16 mouse cellular contexts compared by ENCODE assay signal in the genomic region with DNA sequence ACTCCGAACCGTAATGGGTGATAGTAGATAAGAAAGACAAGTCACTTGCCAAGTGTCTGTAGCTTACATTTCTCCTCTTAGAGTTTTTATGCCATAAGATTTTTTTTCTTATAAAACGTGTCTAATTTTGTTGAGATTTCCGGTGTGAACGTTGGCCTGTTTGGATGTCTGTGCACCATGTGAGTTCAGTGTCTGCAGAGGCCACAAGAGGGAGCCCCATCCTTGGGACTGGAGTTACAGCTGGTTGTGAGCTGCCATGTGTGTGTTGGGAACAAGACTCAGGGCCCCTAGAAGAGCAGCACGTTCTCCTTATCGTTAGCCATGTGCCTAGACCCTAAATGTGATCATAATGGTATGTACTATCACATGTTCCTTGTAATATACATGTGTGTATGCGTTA. TPM values are rescaled to one million over a fixed set of nuclear protein-coding genes. Genes with fewer than 3 reads are reported as not detected.
DNase-seq lines count a peak whose midpoint lies in the region; ATAC-seq and TF ChIP-seq lines count a peak whose summit lies in the region.
"Had no signal": no experiment of that assay in that cellular context is flagged by ENCODE, and none has a peak within 500 bp of the region (broad histone marks: within the 10 kb centered on the region; RNA-seq: fewer than 3 reads in every experiment).

No protein-coding gene starts in this region.

- TF ChIP-seq POLR2A in testis, adult 2 months (IDR thresholded peaks at IDR 0.05; ENCODE audit: control insufficient read depth, low read depth, low read length) = no peak

- H3K4me2 ChIP-seq in forebrain, embryonic 13.5 days = no peak overlapping the region
- no peak overlapping the region for H3K4me2 ChIP-seq in forebrain, embryonic 11.5 days (ENCODE audit: low read depth, low read length, severe bottlenecking)
- no peak overlapping the region for H3K4me2 ChIP-seq in stomach, postnatal 0 days (replicated peaks; ENCODE audit: low read depth)
- H3K4me2 ChIP-seq: hindbrain, embryonic 13.5 days; liver, embryonic 13.5 days had no signal

- no peaks in the 10 kb centered on the region for H3K9me3 ChIP-seq in forebrain, embryonic 13.5 days (replicated peaks)
- 0 out of 2 replicates have a peak, but pooled peaks cover 3% of the 10 kb centered on the region for H3K9me3 ChIP-seq in forebrain, embryonic 11.5 days (ENCODE audit: control insufficient read depth, low read length)
- H3K9me3 ChIP-seq in stomach, postnatal 0 days (ENCODE audit: control insufficient read depth, low read length) = no peaks in the 10 kb centered on the region
- H3K9me3 ChIP-seq: hindbrain, embryonic 13.5 days; liver, embryonic 13.5 days had no signal

- H3K27ac ChIP-seq in forebrain, embryonic 13.5 days = no peak overlapping the region
- no peak overlapping the region for H3K27ac ChIP-seq in forebrain, embryonic 11.5 days (ENCODE audit: low read depth, low read length)
- H3K27ac ChIP-seq in layer of hippocampus, adult 2 months = no peak overlapping the region
- no peak overlapping the region for H3K27ac ChIP-seq in testis, adult 2 months (ENCODE audit: control insufficient read depth, insufficient read depth, low read depth, low read length)
- H3K27ac ChIP-seq in stomach, postnatal 0 days (replicated peaks) = no peak overlapping the region
- H3K27ac ChIP-seq: hindbrain, embryonic 13.5 days; liver, embryonic 13.5 days had no signal

- ATAC-seq in forebrain, embryonic 13.5 days = 0 out of 2 replicates have a peak, but pooled peaks have one; percentile 1
- no peak for ATAC-seq in forebrain, embryonic 11.5 days (replicated peaks; ENCODE audit: low FRiP score)
- no peak for ATAC-seq in stomach, postnatal 0 days (ENCODE audit: low FRiP score, low TSS enrichment)
- ATAC-seq: forebrain, postnatal 0 days had no signal

- DNase-seq in forebrain, embryonic 11.5 days (ENCODE audit: low spot score) = no peak
- DNase-seq in layer of hippocampus, adult 2 months (ENCODE audit: low spot score in 2 of 2) = no peak
- DNase-seq in layer of hippocampus, postnatal 10 days (ENCODE audit: low spot score in 2 of 2) = no peak
- no peak for DNase-seq in testis, postnatal 14 days (ENCODE audit: low spot score)
- no peak for DNase-seq in stomach, postnatal 0 days (ENCODE audit: low spot score)
- DNase-seq in heart, adult 18-20 months = no peak
- DNase-seq: adrenal gland, adult 8-10 months; cerebellum, adult 11 months; liver, embryonic 13.5 days; thymus, adult 18-20 months had no signal

- no peaks in the 10 kb centered on the region for H3K27me3 ChIP-seq in forebrain, embryonic 13.5 days
- H3K27me3 ChIP-seq in forebrain, embryonic 11.5 days (ENCODE audit: control insufficient read depth, insufficient read depth, low read length) = no peaks in the 10 kb centered on the region
- H3K27me3 ChIP-seq in testis, adult 2 months (ENCODE audit: control insufficient read depth, insufficient read depth, low read length) = no peaks in the 10 kb centered on the region
- H3K27me3 ChIP-seq in stomach, postnatal 0 days (ENCODE audit: control insufficient read depth, insufficient read depth, low read length) = no peaks in the 10 kb centered on the region
- H3K27me3 ChIP-seq: hindbrain, embryonic 13.5 days; liver, embryonic 13.5 days had no signal

- no peak overlapping the region for H3K4me3 ChIP-seq in forebrain, embryonic 13.5 days
- no peak overlapping the region for H3K4me3 ChIP-seq in forebrain, embryonic 11.5 days (ENCODE audit: low read depth, low read length)
- no peak overlapping the region for H3K4me3 ChIP-seq in layer of hippocampus, adult 2 months
- no peak overlapping the region for H3K4me3 ChIP-seq in testis, adult 2 months (ENCODE audit: control insufficient read depth, low read depth, low read length)
- no peak overlapping the region for H3K4me3 ChIP-seq in stomach, postnatal 0 days (ENCODE audit: low read depth, low read length)
- H3K4me3 ChIP-seq: erythroblast, embryonic 14.5 days; hindbrain, embryonic 13.5 days; liver, embryonic 13.5 days had no signal

- peak; percentile 56 for TF ChIP-seq CTCF in layer of hippocampus, adult 2 months (conservative IDR thresholded peaks at IDR 0.05)
- 0 out of 2 replicates have a peak, but pooled peaks have one; percentile 10 for TF ChIP-seq CTCF in testis, adult 2 months (IDR thresholded peaks at IDR 0.05; ENCODE audit: control insufficient read depth, insufficient read depth, insufficient replicate concordance, low read depth, low read length)
- peak; percentile 52 for TF ChIP-seq CTCF in stomach, postnatal 0 days (IDR thresholded peaks at IDR 0.05; ENCODE audit: low read depth)

- peaks cover 15% of the 10 kb centered on the region for H3K4me1 ChIP-seq in forebrain, embryonic 13.5 days
- no peaks in the 10 kb centered on the region for H3K4me1 ChIP-seq in forebrain, embryonic 11.5 days (replicated peaks; ENCODE audit: control insufficient read depth, insufficient read depth, low read length)
- H3K4me1 ChIP-seq in testis, adult 2 months (ENCODE audit: control insufficient read depth, insufficient read depth, low read length) = no peaks in the 10 kb centered on the region
- no peaks in the 10 kb centered on the region for H3K4me1 ChIP-seq in stomach, postnatal 0 days (replicated peaks; ENCODE audit: control insufficient read depth, insufficient read depth)
- H3K4me1 ChIP-seq: liver, embryonic 13.5 days had no signal

- TF ChIP-seq EP300 in stomach, postnatal 0 days (optimal IDR thresholded peaks at IDR 0.05) = no peak

- H3K36me3 ChIP-seq in forebrain, embryonic 13.5 days (ENCODE audit: poor library complexity, severe bottlenecking) = no peaks in the 10 kb centered on the region
- no peaks in the 10 kb centered on the region for H3K36me3 ChIP-seq in forebrain, embryonic 11.5 days (ENCODE audit: control insufficient read depth, insufficient read depth, low read length)
- no peaks in the 10 kb centered on the region for H3K36me3 ChIP-seq in testis, adult 2 months (ENCODE audit: control insufficient read depth, insufficient read depth, low read length)
- H3K36me3 ChIP-seq in stomach, postnatal 0 days (ENCODE audit: control insufficient read depth, insufficient read depth, low read length) = no peaks in the 10 kb centered on the region
- H3K36me3 ChIP-seq: hindbrain, embryonic 13.5 days; liver, embryonic 13.5 days had no signal

- WGBS in forebrain, embryonic 13.5 days = 95% methylated on average over 8 of the region's 8 CpGs
- 94% methylated on average over 8 of the region's 8 CpGs for WGBS in forebrain, embryonic 11.5 days
- WGBS in stomach, postnatal 0 days = 92% methylated on average over 8 of the region's 8 CpGs

- H3K9ac ChIP-seq in forebrain, embryonic 13.5 days = no peak overlapping the region
- H3K9ac ChIP-seq in forebrain, embryonic 11.5 days (ENCODE audit: low read length) = no peak overlapping the region
- H3K9ac ChIP-seq in stomach, postnatal 0 days (ENCODE audit: low read length) = no peak overlapping the region
- H3K9ac ChIP-seq: forebrain, postnatal 0 days; hindbrain, embryonic 13.5 days; liver, embryonic 13.5 days had no signal

RNA-seq across cellular contexts. Expression of a gene that starts 40.1 kb away (rescaled TPM):
- 9.1 TPM in 2 replicates for polyA plus RNA-seq in forebrain, embryonic 13.5 days (2015; fragmentation: Nextera tagmentation; extraction: Ambion mirVana)
- polyA plus RNA-seq in forebrain, embryonic 11.5 days (2014; fragmentation: Nextera tagmentation; extraction: Ambion mirVana) = 12.8 and 14.7 TPM in 2 replicates
- total RNA-seq in layer of hippocampus, adult 2 months (2021) = 1 to 10 TPM; 4.8 to 4.9 TPM
- total RNA-seq in layer of hippocampus, postnatal 10 days (2021) = 10 to 100 TPM; 12.2 to 13.6 TPM
- polyA plus RNA-seq in testis, adult 2 months (2012; rRNA removed) = 0.01 and 0.06 TPM in 2 replicates
- polyA plus RNA-seq in stomach, postnatal 0 days (2015; fragmentation: Nextera tagmentation; extraction: Ambion mirVana) = 2.1 TPM in 2 replicates
- total RNA-seq in heart, adult 18-20 months (2021) = under 1 TPM; 0.39 to 0.55 TPM
- total RNA-seq: megakaryocyte-erythroid progenitor cell, adult 5-6 weeks had no signal
- polyA plus RNA-seq: erythroblast, embryonic 14.5 days had no signal
